Mouse (Mus musculus): ENCODE results near the gene Rgs12. TPM values are rescaled to one million over a fixed set of nuclear protein-coding genes. Genes with fewer than 3 reads are reported as not detected.

Gene Rgs12
- total RNA-seq, 2 experiments from 2014 or later, result 51.1 to 55.7 TPM

- no peak for DNase-seq (ENCODE audit: low spot score in 2 of 2)
- intact Hi-C loops (cut with DNase I), result no loop called here
Measured at GRCm38 (mm10) chr5:35011156-35011923, 62.1 kb downstream of the Rgs12 start.

- intact Hi-C loops (cut with DNase I), result no loop called here
- DNase-seq (ENCODE audit: low spot score in 2 of 2), result no peak
Measured at GRCm38 (mm10) chr5:35014036-35014435, 64.8 kb downstream of the Rgs12 start.

DNA sequence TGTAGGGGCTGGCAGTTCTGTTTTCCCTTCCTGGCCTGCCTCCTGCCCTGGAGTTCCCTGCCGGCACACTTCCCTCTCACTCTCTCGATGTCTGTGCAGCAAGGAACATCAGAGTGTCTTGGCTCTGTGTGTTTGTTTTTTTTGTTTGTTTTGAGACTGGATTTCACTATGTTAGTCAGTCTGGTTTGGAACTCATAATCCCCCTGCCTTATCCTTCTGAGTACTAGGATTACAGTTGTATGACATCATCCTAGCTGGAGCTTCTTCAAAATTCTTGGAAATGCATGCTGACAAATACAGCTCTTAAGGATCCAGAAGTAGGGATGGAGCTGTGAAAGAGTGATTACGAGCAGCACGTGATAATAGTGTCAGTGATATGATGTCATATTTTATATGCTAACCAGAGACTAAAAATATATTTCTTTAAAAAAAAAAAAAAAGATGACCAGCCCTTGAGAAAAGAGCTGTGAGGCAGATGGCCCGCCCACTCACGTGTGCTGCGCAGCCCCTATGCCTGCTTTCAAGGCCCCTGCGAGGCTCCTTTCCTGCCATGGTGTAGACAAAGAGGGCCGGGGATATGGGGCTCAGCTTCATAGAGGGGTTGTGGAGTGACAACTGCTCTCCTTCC, 70.5 kb downstream of the Rgs12 start:
- intact Hi-C loops (cut with DNase I), result no loop called here
- DNase-seq (ENCODE audit: low spot score in 2 of 2), result peak; percentile 25 to 38

DNA sequence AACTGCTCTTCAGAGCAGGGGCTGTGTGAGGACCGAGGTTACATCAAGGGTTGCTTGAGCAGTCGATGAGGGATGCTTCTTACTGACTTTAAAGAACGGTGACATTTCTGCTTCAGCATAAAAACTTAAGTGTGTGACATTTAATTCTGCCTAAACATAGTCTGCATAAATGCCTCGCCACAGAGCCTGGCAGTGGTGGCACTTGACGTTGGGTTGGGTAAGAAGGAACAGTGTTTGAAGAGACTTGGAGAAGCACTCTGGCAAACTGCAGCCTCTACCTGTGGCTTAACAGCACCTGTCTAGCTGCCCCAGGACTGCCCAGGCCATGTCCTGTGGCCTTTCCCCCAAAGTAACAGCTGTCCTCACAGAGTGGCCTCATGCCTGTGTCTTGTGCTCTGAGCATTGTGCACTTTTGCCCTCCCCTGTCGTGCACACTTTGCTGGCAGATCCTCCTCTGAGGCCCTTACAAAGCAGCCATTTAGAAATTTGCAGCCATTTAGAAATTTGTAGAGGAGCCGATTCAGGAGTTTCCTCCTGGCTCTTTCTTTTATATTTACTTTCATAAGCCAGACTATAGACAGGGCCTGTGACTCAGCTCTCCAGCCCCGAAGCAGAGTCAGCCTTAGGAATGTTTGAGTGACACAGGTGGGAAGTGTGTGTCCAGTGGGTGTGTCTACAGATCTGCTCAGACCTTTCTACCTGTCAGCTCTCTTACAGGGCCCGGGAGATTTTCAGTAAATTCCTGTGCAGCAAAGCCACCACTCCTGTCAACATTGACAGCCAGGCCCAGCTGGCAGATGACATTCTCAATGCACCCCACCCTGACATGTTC, 71.4 kb downstream of the Rgs12 start:
- intact Hi-C loops (cut with DNase I), result no loop called here
- DNase-seq (ENCODE audit: low spot score in 2 of 2), result no peak

GRCm38 (mm10) chr5:35024975-35025374, 75.7 kb downstream of the Rgs12 start:
- intact Hi-C loops (cut with DNase I), result loop anchor here (1.0 to 5.0 kb wide), 2 partner anchors 39 to 108 kb away; no protein-coding TSS in a partner anchor
- DNase-seq (ENCODE audit: low spot score in 2 of 2), result peak; percentile 46 to 54

GRCm38 (mm10) chr5:35029303-35029702, 80.1 kb downstream of the Rgs12 start:
- intact Hi-C loops (cut with DNase I), result loop anchor here (5.0 kb wide), 1 partner anchor 112 kb away; no protein-coding TSS in a partner anchor

DNA sequence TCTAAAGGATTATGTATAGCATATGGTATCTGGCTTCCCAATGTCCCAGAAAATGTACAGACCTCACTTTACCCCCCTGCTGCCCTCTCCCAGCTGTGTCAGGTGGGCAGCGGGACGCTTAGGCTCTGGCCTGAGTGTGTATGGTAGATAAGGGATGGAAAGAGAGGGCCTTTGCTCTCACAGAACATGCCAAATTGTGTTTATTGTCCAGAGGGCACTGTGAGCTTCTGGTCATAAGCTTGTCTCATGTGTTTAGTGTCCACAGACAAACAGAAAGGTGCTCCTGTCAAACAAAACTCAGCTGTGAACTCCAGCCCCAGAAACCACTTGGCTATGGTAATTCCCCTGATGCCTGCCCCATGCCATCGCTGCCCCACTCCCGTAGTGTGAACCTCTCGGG, 80.5 kb downstream of the Rgs12 start:
- no peak for DNase-seq (ENCODE audit: low spot score in 2 of 2)
- intact Hi-C loops (cut with DNase I), result loop anchor here (5.0 kb wide), 1 partner anchor 112 kb away; no protein-coding TSS in a partner anchor

More at GRCm38 (mm10) chr5:35029303-35029702, 80.1 kb downstream of the Rgs12 start:
- DNase-seq (ENCODE audit: low spot score in 2 of 2), result no peak

DNA sequence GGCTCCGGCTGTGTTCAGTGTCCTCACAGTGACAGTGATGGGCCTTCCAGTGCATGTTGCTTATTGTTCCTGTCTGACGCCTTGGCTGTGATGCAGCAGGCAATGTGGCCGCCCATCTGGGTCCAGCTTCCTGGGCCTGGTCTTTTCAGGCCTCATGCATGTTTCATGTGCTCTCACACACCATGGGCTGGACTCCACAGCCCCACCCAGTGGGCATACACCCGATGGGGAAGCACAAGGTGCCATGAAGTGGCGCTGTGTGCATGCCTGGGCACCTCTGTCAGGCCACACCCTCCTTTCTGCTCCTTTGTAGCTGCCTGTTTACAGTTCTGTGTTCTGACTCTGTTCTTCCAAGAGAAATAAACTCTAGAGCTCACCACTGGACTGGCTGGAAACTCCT, 83.8 kb downstream of the Rgs12 start:
- no peak for DNase-seq (ENCODE audit: low spot score in 2 of 2)
- intact Hi-C loops (cut with DNase I), result no loop called here

GRCm38 (mm10) chr5:35033619-35034018, 84.4 kb downstream of the Rgs12 start:
- intact Hi-C loops (cut with DNase I), result no loop called here
- no peak for DNase-seq (ENCODE audit: low spot score in 2 of 2)

DNA sequence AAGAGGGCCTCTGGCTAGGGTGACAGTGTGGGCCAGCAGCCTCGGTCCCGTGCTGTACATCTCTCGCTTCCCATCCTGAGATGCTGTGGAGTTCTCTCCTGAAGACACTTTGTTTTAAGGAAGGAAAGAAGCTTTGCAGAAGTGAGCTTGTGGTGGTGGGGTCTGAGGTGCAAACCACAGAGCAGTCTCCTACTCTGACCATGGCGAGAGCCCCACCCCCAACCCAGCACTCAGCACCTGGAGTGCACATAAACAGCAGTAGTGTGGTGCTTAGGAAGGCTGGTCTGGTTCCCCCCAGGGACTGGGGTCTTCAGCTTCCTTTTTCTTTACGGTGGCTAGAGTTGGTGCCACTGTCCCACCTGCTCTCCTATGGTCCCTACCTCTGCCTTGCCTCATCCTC, 85.9 kb downstream of the Rgs12 start:
- DNase-seq (ENCODE audit: low spot score in 2 of 2), result no peak
- intact Hi-C loops (cut with DNase I), result no loop called here

DNA sequence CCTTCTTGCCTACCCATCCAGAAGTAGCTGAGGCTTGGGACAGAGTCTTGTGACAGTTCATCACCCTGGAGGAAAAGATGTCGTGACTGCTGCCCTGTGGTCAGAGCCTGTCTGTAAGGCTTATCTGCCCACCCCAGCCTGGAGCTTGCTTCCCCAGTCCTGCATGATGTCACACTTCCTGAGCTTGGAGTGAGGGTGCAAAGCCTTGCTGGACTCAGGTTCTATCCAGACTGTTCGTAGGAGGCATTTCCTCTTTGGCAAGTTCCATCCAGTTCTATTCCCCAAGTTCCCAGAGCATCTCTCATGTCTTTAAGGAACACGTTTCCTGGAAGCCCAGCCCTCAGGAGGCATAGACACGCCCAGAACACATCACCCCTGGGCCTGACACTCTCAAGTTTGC, 86.5 kb downstream of the Rgs12 start:
- intact Hi-C loops (cut with DNase I), result no loop called here
- DNase-seq (ENCODE audit: low spot score in 2 of 2), result no peak

DNA sequence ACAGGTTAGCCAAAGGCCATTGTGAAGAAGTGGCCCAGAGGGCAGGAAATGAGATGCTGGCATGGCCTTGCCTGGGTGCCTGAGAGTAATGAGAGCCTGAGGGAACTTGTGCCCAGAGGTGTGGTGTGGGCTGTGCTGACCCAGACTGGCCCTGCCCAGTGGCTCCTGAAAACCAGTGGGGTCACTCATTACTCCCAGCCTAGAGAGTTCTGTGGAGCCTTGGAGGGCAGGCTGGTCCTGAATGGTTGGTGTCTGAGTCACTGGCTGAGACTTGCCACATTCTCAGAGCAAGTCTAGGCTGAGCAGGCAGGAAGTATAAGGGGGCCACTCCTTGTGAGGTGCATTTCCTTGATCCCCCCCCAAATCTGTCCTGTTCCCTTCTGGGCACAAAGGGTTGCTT, 88.2 kb downstream of the Rgs12 start:
- no peak for DNase-seq (ENCODE audit: low spot score in 2 of 2)

DNA sequence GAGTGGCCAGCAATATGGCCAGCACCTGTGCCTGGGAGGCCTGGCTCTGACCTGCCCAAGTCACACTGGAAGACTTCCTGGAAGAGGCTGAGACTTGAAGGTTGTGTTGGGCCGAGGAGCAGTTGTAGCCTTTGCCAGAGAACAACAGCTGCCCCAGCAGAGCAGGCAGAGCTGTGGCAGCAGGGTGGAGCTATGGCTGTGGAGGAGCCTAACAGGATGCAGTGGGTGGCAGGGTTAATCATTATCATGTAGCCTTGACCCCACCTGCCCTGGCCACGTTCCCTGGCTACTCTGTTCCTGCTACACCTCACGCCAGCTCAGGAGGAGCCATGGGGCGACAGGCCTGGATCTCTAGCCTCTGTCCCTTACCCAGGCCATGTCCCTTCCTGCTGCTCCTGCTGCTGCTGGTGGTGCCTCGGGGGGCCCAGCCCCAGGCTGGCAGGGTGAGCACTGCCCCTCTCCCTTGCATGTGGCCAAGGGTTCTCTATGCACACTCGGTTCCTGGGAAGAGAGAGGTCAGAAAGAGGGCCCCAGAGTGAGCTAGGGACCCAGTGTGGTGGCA, 92.1 kb downstream of the Rgs12 start, which contains the start of gene Hgfac:
Hgfac (plus strand) TSS at position 242 of the 562 bp plus-strand sequence.
- no peak for DNase-seq (ENCODE audit: low spot score in 2 of 2)
- intact Hi-C loops (cut with DNase I), result loop anchor here (5.0 to 10.0 kb wide), 2 partner anchors 54 to 367 kb away; no protein-coding TSS in a partner anchor

More for the DNA sequence above, 88.2 kb downstream of the Rgs12 start:
- intact Hi-C loops (cut with DNase I), result no loop called here

GRCm38 (mm10) chr5:35042431-35043109, 93.3 kb downstream of the Rgs12 start:
- intact Hi-C loops (cut with DNase I), result loop anchor here (1.0 to 10.0 kb wide), 3 partner anchors 55 to 368 kb away; no protein-coding TSS in a partner anchor
- DNase-seq (ENCODE audit: low spot score in 2 of 2), result no peak

- peak; percentile 57 to 73 for DNase-seq (ENCODE audit: low spot score in 2 of 2)
- intact Hi-C loops (cut with DNase I), result loop anchor here (1.0 to 10.0 kb wide), 3 partner anchors 56 to 368 kb away; no protein-coding TSS in a partner anchor
Measured at GRCm38 (mm10) chr5:35043110-35043451, 93.8 kb downstream of the Rgs12 start.

DNA sequence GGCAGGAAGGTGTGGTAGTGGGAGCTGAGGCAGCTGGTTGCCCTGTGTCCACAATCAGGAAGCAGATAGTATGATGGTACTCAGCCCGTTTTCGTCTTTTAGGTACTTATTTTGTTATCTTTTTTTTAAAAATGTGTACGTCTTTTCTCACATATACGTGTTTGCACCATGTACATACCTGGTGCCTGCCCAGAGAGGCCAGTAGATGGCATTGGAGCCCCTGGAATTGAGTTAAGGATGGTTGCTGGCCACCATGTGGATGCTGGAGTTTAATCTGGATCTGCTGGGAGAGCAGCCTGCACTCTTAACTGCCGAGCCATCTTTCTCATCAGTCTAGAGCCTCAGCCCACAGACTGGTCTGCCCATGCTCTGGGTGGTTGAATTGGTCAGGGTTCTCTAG, 101.3 kb downstream of the Rgs12 start:
- intact Hi-C loops (cut with DNase I), result loop anchor here (10.0 kb wide), 1 partner anchor 294 kb away; no protein-coding TSS in a partner anchor
- no peak for DNase-seq (ENCODE audit: low spot score in 2 of 2)

DNA sequence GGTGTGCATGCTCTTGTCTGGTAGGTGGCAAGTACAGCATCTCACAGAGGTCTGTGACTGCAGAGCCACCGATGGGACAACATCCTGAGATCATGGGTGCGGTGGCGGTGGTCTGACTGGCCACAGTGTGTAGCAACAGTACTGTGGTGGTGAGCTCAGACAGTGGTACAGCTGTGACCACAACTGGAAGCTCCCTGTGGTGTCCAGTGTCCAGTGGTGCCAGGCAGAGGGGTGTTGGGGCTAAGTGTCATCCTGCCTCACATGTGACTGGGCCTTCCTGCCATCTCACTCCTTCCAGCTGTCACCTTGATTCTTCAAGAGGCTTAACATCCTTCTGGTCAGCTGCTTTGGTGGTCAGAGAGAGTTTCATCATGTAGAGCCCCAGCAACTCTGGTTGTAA, 105.4 kb downstream of the Rgs12 start:
- no peak for DNase-seq (ENCODE audit: low spot score in 2 of 2)
- intact Hi-C loops (cut with DNase I), result loop anchor here (10.0 kb wide), 1 partner anchor 290 kb away; no protein-coding TSS in a partner anchor

GRCm38 (mm10) chr5:35055076-35055475, 105.8 kb downstream of the Rgs12 start:
- DNase-seq (ENCODE audit: low spot score in 2 of 2), result no peak
- intact Hi-C loops (cut with DNase I), result loop anchor here (10.0 kb wide), 1 partner anchor 290 kb away; no protein-coding TSS in a partner anchor

Data from left cerebral cortex, postnatal 36 days (tissue).